Mouse (Mus musculus): ENCODE results near the gene Chat.

The Chat gene

DNA sequence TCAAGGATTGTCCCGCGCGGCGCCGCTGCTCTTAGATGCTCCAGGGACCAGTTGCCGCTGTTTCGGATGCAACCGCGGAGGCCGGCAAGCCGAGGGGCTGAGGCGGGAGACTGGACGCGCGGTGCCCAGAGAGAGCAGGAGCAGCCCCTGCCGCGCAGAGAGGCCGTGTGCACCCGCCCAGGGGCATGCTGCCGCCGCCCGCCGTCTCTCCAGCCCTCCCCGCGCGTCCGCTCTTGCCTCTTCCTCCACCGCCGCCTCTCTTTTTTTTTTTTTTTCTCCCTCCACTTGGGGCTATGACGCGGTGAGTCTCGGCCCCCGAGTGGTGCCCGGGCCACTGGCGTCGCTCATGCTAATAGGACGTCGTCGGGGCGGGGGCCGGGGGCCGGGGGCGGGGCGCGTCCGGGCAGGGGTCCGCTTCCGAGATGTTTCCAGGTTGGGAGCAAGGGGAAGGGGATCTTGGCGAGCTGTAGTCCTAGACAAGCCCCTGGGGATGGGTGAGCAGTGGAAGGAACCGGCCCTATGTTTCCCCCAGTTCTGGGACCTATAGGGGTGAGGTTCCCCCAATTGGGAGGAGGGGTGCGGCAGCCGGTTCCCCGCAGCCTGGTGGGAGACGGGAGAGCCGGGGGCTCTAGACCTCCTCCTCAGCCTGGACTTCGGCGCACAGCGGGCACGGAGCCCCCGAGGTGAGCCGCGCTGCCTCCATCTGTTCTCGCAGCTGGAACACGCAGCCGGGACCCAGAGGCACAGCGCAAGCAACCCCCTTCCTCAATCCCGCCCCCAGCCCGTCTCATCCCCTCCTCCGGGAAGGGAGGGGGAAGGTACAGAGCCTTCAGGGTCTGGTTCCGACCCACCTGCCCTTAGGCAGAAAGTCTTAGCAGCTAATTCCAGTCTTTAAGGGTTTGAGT lies 936 bp downstream of the Chat start, which contains the start of gene Slc18a3:
Gene Slc18a3, minus strand, starts transcription at position 250 of the 905 bp plus-strand sequence.
- CTCF ChIA-PET: interaction anchor here (0.5 to 1.6 kb wide), 14 partner anchors 10 to 992 kb away, joined by 3 to 4 read pairs (median 3); no protein-coding TSS in a partner anchor
- POLR2A ChIA-PET: interaction anchor here in 3 of 4 experiments (0.6 to 2.0 kb wide), 10 partner anchors 10 to 1258 kb away, joined by 3 to 5 read pairs (median 4); no protein-coding TSS in a partner anchor

DNA sequence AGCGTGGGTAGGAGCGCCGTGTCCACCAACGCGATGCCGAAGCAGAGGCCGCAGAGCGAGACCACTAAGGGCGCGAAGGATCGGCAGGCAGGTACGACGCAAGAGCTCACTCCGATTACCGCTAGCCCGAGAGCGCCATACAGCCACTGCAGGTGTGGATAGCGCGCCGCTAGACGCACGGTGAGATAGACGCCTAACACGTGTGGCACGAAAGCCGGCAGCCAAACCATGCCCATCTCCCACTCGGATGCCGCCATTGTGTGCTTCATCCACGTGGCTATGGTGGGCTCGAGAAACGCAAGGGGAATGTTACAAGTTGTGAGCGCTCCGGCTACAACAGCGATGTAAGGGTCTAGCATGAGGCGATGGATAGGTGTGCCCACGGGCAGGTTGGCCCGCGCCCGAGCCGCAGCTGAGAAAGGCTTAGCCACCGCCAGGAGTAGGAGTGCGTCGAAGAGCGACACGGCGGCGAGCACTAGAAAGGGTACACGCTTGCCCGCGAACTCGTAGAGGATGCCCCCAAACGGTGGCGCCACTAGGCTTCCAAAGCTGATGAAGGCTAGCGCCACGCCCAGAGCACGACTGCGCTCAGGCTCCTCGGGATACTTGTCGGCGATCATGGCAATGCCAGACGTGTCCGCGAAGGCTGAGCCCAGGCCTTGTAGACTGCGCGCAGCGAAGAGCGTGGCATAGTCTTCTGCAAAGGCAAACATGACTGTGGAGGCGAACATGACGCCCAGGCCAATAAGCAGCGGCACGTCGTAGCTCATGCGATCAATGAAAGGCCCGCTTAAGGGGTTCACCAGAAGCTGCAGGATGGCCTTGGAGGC lies 2.4 kb downstream of the Chat start:
- ChIA-PET POLR2A (interaction anchor here in 3 of 4 experiments (0.7 to 1.5 kb wide), 3 partner anchors 134 to 146 kb away, joined by 3 to 4 read pairs (median 3); no protein-coding TSS in a partner anchor), CTCF (interaction anchor here in 3 of 4 experiments (0.5 to 1.6 kb wide), 3 partner anchors 18 to 506 kb away, joined by 3 read pairs; no protein-coding TSS in a partner anchor)

DNA sequence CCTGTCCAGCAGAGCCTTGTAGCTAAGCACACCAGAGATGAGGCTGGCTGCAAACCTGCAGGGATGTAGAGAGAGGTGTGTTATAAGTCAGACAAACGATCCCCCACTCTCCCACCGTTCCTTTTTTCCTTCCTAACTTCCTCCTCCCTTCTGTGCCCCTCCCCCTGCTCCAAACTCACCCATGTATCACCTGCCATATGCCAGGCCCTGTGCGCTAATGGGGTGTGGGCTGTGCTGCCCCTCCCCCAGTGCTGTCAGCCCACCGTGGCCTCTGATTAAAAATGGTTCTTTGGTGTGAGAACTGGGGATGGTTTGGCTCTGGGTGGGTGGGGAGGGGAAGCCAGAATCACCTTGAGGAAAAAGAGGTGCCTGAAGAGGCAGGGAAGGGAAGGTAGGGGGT lies 13.2 kb downstream of the Chat start:
- ChIA-PET CTCF (no interaction called here), POLR2A (no interaction called here)

DNA sequence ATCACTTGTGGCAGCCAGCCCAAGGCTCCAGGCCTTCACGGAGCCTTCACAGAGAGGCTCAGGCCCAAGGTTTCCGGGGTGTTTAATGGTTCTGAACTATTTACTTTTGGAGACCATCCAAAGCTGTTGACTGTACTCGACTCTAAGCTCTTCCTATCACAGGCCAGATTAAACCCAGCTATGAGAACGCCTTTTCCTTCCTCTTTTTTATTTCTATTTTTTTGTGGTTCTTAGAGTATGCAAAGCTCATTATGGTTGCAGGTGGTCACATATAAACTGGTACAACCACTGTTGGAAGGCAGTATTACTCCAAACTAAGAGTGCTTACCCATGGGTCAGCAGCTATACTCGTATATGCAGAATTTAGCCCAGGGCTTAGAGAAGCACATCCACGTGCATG lies 18.8 kb downstream of the Chat start:
- CTCF ChIA-PET: interaction anchor here (0.6 to 1.2 kb wide), 7 partner anchors 10 to 1603 kb away, joined by 3 to 6 read pairs (median 4); no protein-coding TSS in a partner anchor
- POLR2A ChIA-PET: interaction anchor here in 1 of 4 experiments (1.2 kb wide), 1 partner anchor 11 kb away, joined by 3 read pairs; no protein-coding TSS in a partner anchor

DNA sequence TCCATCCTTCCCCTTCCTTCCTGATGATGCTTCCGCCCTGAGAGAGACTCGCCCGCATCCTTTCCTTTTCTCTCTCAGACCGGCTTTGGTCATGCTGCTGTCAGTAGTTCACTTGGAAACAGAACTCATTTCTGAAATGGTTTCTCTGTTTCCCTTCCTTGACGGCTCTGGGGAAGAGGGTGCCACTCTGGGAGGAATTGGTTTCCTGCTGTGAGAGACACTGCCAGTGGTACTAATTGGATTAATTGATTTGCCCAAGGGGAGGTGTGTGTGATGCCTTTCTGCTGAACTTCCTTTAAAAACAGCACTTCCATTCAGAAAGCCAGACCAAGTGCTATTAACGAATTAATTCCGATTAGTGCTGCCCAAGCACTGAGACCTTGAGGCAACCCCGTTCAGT lies 22.3 kb downstream of the Chat start:
- CTCF ChIA-PET: no interaction called here
- POLR2A ChIA-PET: interaction anchor here in 1 of 4 experiments (0.6 kb wide), 1 partner anchor 96 kb away, joined by 3 read pairs; no protein-coding TSS in a partner anchor

DNA sequence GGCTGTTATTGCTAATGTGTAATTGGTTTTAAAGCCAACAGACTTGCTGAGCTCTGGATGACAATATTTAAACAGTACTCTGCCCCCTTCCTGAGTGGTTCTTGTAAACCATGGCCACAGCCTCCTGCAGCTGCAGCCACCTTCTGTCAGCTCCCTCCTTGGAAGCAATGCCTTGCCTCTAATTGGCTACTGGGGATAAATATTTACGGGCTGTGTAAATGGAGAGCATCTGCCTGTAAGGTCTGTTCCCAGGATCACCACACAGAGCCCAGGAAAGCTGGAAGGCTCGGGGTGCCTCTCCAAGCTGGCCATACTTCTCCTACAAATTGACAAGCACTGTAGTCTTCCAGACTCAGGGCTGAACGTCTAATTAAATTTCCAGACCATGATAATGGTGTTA lies 26.0 kb downstream of the Chat start:
- ChIA-PET POLR2A (interaction anchor here in 1 of 4 experiments (0.6 kb wide), 1 partner anchor 183 kb away, joined by 3 read pairs; no protein-coding TSS in a partner anchor), CTCF (no interaction called here)

DNA sequence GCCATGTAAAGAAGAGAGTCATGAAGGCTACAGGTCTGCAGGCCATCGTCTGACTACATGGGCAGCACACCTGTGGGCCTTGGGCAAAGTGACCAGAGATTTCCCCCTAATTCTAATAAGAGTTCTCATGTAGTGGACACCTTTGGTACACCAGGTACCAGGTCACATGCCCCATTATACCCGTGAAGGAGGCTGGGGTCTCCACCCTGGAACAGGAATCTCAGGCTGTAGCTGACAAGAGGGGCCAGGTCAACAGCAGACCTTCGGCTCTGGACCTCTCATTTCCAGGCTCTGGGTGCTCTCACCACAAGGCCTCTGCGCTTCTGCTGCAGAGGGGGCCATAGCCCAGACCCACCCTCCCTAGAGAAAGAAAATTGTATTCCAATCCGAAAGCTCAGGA lies 26.5 kb downstream of the Chat start:
- ChIA-PET CTCF (no interaction called here), POLR2A (interaction anchor here in 1 of 4 experiments (0.6 kb wide), 1 partner anchor 183 kb away, joined by 3 read pairs; no protein-coding TSS in a partner anchor)

DNA sequence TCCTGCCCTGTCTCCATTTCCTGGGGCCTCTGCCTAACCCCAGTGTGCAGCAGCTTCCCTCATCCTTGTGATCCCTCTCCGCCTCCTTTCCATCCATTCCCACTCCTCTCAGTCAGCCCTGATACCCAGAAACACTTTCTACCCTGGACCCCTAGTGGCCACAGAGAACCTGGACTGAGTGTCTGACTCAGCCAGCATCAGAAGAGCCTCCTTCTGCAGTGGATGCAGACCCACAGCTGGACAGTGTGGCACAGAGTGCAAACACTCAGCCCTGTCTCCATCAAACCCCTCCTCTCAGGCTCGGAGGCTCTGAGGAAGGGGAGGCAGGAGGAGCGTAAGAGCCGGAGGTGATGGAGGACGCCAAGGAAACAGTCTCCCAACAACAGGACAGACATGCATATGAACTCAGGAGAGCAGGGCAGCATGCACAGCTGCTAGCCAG lies 28.4 kb downstream of the Chat start:
- POLR2A ChIA-PET: interaction anchor here in 1 of 4 experiments (1.2 kb wide), 1 partner anchor 120 kb away, joined by 3 read pairs; no protein-coding TSS in a partner anchor
- CTCF ChIA-PET: interaction anchor here in 3 of 4 experiments (0.8 to 1.5 kb wide), 4 partner anchors 10 to 278 kb away, joined by 3 to 9 read pairs (median 3); partner anchors contain the start of gene Ncoa4 (in 1 of the 3)

DNA sequence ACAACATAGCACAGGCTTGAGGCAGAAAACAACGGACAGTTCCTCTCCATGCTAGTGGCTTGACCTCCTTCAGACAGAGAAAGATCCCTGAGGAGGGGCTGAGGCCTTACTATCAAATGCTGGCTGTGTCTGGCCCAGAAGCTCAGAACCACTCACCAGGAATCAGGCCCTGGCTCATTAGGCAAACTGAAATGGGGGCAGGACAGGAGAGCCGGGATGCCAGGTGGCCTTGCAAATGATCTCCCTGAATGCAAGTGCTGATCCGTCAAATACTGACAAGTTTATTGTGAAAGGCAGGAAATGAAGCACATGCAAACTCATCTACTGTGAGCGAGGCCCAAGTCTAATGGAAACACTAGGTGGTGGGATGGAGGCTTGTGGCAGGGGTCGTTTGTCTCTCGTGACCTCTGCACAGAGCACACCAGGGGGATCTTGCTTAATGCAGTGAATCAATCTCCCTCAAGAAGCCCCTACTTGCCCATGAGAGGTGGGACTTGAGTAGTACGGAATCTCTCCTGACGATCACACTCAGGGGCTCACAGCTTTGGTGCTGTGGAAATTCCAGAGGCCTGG lies 36.7 kb downstream of the Chat start:
- CTCF ChIA-PET: no interaction called here

DNA sequence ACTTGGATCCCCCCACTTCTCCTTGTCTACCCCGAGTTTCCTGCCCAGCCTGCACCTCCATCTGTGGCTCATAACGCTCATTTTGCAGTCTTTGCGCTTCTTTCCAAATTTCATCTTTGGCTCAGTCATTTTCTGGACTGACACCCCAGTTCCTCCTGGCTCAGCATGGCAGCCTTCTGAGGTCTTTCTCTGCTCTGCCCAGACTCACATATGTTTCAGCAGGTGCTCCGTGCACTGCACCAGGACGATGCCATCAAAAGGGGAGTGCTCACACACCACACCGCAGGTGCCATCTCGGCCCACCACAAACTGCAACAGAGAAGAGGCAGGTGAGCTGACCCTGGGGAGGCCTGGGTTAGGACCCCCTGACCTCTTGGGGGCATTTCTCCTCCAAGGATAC lies 41.8 kb downstream of the Chat start:
- ChIA-PET POLR2A (interaction anchor here in 1 of 4 experiments (0.6 kb wide), 1 partner anchor 18 kb away, joined by 5 read pairs; no protein-coding TSS in a partner anchor), CTCF (no interaction called here)

More for the DNA sequence above, 36.7 kb downstream of the Chat start:
- POLR2A ChIA-PET: no interaction called here

DNA sequence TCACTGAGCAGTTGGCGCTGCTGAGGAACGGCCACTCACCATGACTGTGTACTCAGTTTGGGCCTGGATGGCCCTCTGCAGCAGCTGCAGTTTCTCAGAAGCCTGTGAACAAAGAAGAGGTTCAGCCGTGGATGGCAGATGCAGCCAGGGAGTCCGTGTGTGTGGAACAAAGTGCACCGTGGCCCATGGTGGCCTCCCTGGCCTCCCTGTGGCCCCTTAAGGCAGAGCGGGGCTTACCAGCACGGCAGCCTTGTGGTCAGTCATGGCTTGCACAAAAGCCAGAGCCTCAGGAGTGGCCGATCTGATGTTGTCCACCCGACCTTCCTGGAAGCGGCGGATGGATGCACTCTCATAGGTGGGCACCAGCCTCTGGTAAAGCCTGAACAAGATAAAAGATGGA lies 47.0 kb downstream of the Chat start:
- ChIA-PET POLR2A (no interaction called here), CTCF (interaction anchor here in 1 of 4 experiments (0.7 kb wide), 1 partner anchor 146 kb away, joined by 3 read pairs; no protein-coding TSS in a partner anchor)

DNA sequence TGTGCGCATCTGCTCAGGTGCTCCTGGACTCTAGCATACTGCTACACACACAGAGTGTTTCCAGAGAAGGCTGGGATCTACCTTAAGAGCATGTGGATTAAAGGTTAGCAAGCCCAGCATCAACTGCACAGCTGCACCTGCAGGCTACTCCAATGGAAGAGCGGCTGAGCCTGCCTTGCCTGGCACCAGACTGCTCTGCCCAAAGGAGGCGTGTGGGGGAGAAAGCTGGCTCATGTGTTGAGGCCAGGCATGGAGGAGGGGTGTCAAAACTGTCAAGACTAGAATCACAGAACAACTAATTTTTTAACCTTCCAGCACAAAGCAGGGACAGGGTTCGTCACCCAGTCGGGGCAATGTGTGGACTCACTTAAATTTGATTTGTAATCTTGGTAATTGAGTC lies 53.7 kb downstream of the Chat start:
- ChIA-PET POLR2A (no interaction called here), CTCF (interaction anchor here in 1 of 4 experiments (0.7 kb wide), 1 partner anchor 70 kb away, joined by 7 read pairs; no protein-coding TSS in a partner anchor)

DNA sequence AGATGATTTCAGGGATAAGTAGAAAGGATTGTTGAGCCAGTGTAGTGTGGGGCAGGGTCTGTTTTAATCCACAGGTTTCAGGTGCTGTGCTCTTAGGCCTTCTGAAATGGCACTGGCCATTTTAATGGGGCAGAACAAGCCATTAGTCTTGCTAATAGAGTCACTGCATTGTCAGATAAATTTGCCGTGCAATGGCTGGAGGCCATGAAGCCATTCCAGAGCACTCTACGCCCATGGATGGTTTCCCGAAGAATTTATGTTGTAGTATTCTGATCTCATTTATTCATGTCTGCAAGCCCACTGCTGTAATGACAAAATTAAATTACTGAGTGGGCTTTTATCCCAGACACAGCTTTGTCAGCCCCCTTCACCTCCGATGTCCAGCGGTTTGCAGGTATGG lies 55.7 kb downstream of the Chat start:
- POLR2A ChIA-PET: no interaction called here
- CTCF ChIA-PET: no interaction called here

DNA sequence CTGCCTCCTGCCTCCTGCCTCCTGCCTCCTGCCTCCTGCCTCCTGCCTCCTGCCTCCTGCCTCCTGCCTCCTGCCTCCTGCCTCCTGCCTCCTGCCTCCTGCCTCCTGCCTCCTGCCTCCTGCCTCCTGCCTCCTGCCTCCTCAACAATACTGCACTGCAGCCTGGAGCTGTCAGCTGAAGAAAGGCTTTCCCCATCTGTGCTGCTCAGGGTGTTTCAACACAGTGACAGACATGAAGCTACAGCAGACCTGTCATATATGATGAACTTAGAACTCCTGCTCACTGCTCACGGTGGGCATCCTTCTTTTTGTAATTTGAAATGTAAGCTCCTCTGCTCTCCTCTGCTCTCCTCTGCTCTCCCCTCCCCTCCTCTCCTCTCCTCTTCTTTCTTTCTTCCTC lies 60.4 kb downstream of the Chat start:
- ChIA-PET CTCF (interaction anchor here in 2 of 4 experiments (0.6 to 0.7 kb wide), 2 partner anchors 350 to 1599 kb away, joined by 6 read pairs; no protein-coding TSS in a partner anchor), POLR2A (interaction anchor here in 3 of 4 experiments (0.5 to 0.9 kb wide), 4 partner anchors 14 to 58 kb away, joined by 3 to 5 read pairs (median 3); no protein-coding TSS in a partner anchor)

DNA sequence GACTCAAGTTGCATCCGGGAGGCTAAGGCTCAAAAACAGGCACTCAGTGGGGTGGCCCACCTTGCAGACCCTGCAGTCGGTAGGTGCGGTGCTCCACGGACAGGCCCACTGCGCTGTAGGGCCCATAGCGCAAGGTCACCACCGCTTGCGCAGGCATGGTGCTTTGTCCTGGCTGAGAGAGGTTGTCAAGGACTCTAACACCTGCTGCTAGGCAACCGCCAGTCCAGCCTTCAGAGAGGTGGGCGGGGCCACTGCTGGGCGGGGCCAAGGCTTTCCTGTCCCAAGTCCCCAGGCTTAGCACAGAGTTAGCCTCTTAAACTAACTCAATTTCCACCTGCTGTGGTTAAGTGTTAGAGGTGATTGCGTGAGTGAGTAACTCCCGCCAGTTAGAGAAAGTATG lies 77.6 kb downstream of the Chat start, which contains the start of gene 1700024G13Rik:
Gene 1700024G13Rik, minus strand, starts transcription at position 196 of the 400 bp plus-strand sequence.
- ChIA-PET POLR2A (interaction anchor here in 1 of 4 experiments (1.1 kb wide), 1 partner anchor 15 kb away, joined by 3 read pairs; no protein-coding TSS in a partner anchor), CTCF (no interaction called here)

DNA sequence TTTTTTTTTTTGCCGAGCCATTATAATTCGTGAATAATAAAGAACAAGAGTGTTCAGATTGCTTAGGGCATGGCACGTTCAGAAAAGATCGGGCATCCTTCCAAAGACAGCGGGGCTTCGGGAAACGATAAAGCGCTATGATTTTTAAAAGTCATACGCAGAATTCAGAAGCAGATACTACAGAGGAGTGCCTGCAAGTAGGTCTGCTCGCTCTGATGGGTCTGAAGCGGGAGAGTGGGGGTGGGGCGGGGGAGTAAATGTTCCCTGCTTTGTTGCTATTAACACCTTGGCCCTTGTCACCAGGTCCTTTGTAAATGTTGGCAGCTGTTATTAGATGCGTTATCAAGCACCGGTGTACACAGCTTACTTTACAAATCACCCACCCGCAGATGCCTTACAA lies 84.2 kb downstream of the Chat start:
- ChIA-PET CTCF (no interaction called here), POLR2A (interaction anchor here in 1 of 4 experiments (1.4 kb wide), 1 partner anchor 64 kb away, joined by 3 read pairs; no protein-coding TSS in a partner anchor)

DNA sequence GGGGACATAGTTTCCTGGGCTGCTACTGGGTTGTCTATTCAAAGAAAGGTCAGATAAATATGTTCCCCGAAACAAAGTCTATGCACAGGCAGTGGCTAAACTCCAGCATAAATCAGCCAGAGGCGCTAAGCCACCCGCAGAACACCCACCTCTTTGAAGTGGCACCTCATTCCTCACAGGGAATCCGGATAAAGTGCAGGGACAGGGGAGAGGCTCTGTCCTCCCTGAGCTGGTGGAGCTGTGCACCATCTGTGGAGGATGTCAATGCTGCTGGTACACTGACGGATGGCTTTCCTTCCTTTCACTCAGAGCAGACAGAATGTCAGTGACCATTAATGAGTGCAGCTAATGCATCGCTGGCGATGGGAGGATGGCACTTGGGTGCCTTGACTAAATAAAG lies 84.7 kb downstream of the Chat start:
- CTCF ChIA-PET: no interaction called here
- POLR2A ChIA-PET: interaction anchor here in 1 of 4 experiments (0.6 kb wide), 1 partner anchor 9 kb away, joined by 3 read pairs; no protein-coding TSS in a partner anchor

DNA sequence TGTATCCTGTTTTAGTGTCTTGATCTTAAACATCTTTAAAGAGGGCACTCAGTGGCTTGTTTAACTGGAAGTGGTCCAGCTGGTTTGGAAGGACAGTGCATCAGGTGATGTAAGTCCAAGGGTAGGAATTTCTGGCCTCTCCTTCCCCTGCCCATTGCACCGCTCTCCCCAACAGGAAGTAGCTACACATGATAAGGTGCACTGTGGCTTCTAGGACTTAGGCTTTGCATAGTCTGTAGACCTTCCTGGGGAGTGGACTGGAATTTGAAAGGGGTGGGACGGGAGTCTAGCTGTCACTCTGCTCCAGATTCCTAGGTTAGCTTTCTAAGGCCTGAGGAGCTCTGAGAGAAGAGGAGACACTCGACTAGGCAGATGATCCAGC lies 85.7 kb downstream of the Chat start:
- POLR2A ChIA-PET: interaction anchor here in 3 of 4 experiments (0.6 to 1.6 kb wide), 9 partner anchors 13 to 1649 kb away, joined by 3 to 5 read pairs (median 3); no protein-coding TSS in a partner anchor
- CTCF ChIA-PET: interaction anchor here in 2 of 4 experiments (0.6 to 0.7 kb wide), 3 partner anchors 15 to 28 kb away, joined by 3 to 10 read pairs (median 3); no protein-coding TSS in a partner anchor

Measured in embryonic stem cell, embryonic (primary cell).